Mouse (Mus musculus) cerebellum, postnatal 14 days (tissue): ENCODE data around the gene Pemt.

Source experiments
- DNase-seq, 2 experiments: peaks; one replicate each; pipeline ENCODE4 v3.0.0; 2021; ENCODE audit warnings: mixed read lengths in 2 of 2

Gene Pemt

DNA sequence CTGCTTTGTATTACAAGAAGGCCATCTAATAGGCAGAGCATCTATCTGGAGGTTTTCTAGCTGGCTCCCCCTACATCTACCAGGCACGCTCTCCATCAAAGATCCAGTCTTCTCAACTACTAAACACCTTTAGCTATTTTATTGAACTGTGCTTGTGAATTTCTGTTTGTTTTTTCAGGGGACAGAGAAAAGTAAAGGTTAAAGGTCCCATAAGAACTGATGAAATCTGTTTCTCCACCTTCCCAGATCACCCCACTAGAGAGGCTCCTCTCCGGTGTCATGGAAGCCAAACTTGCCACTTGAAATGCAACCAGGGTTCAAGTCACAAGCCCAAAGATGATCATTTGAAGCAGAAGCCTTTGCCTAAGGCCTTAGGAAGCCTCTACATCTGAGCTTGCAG is 2.6 kb upstream of the Pemt start:
- no peak for DNase-seq

DNA sequence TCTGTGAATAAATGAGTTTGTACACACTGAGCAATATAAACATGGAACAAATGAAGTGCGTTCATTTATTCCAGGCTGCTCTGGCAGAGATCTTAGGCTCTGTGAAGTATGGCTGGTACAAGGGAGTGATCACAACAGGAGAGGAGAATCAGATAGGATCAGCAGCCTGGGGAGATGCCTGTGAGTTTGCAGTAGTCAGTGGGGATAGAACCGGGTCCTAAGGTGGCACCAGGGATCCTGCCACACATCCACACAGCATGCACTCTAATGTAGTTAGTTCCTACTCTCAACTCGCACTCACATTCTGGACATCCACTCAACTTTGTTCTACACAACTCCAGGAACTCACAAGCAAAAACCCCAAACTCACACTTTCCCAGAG is 622 bp downstream of the Pemt start:
- no peak for DNase-seq

DNA sequence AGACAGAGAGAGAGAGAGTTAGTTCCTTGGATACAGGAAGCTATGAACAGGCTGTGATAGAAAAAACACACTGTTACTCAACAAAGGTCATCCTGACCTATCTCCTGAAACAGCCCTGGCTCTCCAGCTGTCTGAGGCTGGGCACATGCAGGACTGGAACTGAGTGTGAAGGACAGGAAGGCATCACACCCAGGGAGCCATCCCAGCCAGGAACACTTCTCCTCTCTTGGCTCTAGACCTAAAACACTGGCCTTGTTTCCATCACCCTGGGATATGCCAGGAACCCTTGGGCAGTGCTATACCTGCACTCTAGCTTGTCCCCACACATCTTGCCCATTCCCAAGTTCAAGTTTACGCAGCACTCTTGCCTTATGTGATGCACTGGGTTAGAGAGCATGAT is 1.5 kb downstream of the Pemt start:
- DNase-seq: no peak

DNA sequence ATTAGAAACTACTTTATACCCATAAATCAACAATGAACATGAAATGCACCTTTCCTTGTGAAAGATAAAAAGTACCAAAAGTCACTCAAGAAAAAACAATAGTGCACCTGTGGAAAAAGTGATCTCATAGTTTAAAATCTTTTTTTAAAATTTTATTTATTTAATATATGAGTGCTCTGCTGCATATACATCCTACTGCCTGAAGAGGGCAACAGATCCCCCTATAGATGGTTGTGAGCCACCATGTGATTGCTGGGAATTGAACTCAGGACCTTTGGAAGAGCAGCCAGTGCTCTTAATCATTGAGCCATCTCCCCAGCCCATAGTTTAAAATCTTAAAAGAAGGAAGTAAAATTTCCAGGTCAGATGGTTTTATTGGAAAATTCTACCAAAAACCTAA is 4.0 kb downstream of the Pemt start:
- DNase-seq: no peak

DNA sequence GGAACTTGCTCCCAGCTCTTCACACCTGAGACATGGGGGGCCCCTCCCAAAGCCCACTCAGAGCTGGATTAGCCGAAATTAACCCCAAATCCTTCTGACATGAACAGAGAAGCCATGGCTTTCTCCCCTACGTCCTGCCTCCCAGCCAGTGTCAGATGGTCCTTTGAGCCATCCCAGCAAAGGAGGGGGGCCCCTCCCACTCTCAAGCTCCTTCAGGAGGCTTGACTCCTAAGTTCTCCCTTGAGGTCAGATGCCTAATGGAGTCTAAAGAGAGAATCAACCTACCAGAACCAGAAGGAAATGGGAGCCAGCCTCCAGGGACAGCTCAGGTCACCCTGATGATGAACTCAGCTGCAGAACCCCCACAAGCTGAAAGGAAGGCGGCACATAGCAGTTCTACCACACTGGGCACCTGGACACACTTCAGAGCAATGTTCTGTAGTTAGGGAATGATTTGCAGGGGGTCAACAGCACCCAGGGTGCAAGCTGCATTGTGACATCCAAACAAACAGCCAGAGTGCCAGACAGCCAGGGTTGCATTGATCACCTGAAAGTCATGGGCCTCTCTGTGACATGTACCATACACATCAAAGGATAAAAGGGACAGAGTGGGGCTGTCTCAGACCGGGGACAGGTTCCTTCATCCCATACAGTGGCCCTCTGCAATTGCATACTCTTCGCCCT is 9.6 kb downstream of the Pemt start:
- DNase-seq: no peak

DNA sequence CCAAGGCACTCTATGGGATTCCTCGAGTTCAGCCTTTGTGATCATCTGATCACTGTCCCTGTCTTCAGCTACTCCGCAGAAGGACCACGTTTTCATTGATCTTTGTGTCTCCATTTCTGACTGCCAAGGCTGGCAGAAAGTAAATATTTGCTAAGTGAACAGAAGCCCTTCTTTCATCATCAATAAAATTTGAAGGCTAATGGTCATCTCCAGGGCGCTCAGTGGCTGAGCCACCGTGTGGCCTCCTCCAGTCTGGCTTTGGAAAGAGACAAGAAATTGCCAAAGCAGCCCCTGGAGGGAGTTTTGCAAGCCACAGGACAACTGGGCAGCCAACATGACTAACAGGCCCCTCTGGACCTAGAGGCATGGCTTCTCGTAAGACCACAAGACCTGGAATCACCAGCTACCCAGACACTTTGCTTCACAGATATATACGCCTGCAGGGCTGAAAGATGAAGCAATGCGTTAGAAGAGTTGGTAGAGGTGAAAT is 11.3 kb downstream of the Pemt start:
- no peak for DNase-seq

DNA sequence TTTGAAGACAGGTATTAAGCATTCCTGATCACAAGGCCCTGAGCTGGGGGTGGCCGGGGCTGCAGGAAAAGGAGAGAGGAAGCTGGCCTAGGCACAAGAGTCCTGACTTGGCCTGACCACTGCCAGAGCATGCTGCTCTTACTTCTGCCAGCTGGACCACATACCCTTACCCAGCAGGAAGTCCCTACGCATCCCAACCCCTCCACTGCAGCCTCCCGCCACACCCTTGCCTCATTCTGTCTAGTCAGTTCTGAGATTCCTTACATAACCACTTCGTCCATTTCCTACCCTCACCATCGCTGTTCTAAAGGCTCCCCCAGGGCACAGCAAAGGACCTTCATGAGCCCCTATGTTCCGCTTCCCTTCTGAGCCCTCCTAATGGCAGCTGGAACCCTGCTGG is 12.0 kb downstream of the Pemt start:
- DNase-seq: peak; percentile 42 to 53

DNA sequence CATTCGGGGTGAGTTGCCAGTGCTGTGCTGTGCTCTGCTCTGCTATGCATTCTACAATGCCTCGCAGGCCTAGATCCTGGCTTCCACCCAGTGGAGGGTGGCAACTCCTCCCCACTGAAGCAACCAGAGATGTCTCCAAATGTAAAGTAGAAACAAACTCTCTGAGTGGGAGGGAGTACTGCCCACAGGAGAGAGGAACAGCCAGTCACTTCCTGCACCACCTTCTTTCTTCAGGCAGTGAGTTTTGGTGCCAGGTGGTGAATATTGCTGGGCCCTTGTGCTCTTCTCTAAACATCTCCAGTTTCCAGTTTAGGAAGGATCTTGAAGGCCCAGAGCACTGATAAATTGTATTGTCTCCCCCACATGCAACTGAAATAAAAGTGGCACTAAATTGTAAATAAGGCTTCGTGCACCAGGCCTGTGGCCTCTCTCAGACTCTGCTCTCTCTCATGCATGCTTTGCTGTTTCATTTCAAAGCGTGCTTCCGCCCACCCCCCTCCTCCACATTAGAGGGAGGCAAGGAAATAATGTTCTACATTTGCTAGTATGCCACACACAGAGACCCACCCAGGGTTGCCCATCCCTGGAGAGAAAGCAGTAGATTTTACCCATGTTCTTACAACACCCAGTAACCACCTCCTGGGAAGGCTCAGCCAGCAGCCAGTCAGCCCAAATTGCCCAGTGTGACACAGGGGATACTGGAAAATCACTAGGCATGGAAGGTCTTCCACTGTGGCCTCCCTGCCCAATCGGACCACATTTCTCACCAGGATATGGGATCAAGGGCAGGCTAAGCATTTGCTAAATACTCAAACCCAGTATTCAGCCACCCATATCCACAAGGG is 13.5 kb downstream of the Pemt start:
- no peak for DNase-seq

DNA sequence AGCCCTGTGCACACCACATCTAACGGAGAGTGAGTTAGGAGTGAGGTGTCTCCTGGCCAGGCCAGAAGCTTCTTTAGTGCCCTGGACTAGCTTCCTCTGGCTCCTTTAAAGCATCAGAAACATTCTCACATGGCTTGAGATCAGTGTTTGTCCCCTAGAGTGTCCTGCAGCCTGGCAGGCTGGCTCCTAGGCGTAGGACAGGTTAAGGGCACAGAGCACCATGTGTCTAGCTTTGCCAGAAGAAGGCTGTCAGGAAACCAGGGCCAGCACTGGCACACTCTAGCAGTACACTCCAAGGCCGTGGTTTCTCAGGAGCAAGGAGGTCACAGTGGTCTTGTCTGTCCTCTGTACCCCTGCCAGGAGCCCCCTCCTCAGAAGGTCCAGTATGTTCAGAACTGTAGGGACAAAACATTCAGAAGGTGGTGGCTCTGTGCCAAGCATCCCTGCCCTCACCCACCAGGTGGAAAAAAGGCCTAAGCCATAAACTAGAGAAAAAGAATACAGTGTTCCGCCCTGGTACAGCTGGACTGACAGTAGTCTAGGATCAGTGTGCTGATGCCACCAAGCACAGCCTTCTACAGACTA is 15.4 kb downstream of the Pemt start:
- peak; percentile 35 to 58 for DNase-seq

DNA sequence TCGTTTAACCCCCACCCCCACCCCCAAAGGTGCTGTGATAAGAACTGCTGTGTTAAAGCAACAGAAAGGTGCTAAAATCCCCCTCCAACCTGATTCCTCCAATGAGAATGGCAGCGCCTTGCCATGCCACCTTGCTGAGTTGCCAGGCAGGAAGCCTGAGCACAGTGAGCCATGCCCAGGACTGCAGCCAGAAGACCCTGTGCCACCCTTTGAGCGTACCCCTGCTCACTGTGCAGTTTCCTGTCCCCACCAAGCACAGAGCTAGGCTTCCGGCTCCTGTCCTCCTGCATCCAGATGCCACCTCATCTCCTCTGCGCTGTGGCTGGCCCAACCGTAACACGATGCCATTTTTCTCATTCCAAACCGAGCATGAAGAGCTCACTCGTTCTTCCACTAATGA is 16.3 kb downstream of the Pemt start:
- peak; percentile 20 to 48 for DNase-seq

DNA sequence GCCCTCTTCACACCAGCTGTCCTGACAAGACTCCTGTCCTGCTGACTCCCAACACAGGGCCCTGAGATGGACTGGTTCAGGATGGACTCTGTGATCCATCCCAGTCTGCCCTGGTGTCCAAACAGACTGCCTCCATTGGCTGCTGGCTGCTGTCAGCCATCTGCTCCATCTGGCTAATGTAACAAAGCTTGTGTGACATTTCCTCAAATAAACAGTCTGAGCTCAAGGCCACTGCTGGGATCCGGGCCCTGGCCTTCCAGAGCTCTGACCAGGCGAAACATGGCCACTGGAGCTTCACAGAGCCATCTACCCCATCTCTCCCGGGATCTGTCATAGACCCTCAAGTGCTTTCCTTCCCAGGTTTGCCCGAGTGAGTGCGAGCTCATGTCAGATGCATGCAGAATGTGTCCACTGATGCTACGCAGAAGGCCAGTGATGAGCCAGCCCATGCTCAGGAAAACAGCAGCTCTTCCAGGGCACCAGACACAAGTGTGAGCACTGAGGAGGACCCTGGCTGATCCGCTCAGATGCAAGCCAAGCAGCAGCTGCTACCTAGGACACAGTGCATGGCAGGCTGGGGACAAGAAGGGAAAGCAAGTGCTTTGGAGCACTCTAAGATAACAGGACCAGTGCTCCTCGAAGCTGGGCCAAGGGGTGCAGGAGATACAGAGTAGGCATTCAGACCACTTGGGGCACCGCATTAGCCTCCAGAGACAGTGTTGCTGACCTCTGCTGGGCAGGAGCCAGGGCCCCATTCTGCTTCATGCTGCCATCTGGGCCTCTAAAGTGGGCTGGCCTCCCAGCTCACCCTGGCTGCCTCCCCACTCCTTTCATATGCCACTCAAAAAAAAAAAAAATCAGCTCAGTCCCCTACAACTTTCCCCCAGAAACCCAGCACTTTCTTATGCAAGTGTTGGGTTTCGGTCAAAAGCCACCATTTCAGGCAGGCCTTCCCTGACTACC is 18.1 kb downstream of the Pemt start:
- DNase-seq: peak; percentile 75 to 82

DNA sequence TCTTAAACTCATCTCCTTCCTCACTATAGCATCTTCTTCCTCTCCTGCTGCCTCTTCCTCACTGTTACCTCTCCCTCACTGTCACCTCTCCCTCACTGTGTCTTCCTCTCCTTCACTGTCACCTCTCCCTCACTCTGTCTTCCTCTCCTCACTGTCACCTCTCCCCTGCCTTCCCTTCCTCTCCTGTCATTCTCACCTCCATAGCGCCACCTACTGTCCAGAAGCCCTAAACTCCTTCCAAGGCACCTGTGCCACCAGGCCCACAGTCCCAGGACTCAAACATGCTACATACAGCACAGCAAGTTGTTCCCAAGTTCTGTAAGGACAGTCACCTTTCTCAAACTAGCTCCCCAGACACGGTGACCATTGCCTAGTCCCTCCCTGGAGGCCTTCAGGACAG is 19.0 kb downstream of the Pemt start:
- peak; percentile 87 to 95 for DNase-seq

DNA sequence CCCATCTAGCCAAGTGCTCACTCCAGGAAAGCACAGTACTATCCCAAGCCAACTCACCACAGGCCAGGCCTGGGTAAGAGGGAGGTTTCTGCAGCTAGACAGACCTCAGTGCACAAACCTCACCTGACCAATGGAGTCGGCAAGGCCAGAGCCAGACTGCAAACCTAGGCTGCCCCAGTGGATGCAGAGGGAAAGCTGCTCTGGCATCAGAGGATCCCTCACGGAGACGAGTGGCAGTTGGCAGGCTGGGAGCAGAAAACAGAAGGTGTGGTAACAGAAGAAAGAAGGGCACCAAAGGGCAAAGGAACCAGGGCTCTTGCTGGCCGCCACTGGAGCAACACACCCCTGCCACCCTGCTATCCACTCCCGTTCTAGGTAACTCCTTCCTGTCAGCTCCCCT is 20.1 kb downstream of the Pemt start:
- DNase-seq: peak; percentile 42 to 48

DNA sequence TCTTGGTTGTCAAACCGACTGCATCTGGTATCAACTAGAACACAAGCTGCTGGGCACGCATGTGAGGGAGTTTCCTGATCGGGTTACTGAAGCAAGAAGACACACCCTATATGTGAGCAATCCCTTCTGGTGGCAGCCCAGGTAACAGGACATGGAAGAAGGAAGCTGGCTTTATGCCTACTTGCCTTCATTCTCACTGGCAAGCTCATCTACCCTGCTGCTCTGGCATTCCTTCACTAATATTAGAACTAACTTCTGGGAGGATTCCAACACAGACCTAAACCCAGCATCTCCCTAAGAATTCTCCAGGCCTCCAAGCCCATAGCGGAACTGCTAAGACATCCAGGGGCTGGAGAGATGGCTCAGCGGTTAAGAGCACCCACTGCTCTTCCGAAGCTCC is 25.1 kb downstream of the Pemt start:
- DNase-seq: peak; percentile 36 to 62

DNA sequence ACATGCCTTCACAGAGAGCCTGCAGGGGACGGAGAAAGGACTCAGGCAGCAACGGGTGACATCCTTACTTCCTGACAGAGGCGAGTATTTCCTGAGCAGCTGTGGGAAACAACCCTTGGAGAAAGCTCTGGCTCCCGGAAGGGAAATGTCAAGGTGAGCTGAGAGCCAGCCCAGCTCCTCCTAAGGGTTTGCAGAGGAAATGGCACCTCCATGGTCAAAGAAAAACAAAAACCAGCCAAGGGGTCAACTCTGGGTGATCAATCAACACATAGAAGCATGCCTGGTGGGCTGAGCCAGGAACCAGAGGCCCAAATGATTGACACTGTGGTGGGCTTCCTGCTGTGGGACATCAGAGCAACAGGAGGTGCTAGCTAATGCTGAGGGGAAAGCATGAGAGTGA is 29.6 kb downstream of the Pemt start:
- DNase-seq: no peak

DNA sequence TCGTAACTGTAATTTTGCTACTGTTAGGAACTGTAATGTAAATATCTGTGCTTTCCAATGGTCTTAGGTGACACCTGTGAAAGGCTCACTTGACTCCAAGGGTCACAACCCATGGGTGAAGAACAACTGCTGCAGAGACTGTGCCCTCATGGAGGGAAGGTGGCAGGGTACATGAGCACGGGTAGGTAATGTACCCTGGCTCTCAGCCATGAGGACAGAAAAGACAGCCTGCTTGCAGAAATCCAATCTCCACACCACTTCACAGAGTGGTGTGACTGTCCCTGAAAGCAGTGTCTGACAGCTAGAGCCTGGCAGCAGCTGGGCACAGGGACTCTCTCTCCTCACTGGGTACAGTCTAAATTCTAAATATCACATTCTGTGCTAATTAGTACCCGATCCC is 34.8 kb downstream of the Pemt start:
- no peak for DNase-seq

DNA sequence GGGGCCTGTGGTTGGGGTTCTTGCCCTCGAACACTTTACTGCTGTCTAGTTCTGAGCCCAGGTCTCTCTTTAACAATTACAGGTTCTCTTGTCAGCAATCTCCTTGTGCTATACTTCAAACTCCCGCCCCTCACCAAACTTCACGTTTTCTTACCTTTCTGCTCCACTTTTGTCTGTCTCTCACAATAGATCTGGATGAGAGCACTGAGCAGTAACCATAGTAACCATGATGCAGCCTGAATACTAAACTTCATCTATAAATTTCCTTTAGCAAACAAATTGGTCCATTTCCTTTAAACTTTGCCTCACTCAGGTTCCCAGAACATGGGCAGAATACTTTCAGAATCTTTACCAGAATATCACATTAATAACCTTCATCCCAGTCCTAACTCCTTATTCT is 36.8 kb downstream of the Pemt start:
- no peak for DNase-seq

DNA sequence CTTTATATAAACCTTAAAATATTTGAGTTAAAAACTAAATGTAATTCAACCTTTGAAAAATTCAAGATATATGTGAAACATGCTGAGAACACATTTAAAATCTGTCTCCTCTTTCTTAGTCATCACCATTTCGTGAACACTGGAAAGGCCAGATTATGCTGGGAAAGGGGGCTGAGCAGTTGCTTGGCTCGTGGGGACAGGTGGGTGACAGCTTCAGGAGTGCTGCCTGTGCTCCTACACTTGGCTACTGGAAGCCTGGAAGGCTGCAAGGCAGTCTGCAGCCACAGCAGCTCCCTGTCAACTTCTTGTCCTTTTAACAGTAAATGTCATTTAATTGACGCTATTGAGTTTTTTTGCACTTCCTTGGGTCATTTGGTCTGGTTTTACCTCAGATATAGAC is 40.4 kb downstream of the Pemt start:
- DNase-seq: no peak

DNA sequence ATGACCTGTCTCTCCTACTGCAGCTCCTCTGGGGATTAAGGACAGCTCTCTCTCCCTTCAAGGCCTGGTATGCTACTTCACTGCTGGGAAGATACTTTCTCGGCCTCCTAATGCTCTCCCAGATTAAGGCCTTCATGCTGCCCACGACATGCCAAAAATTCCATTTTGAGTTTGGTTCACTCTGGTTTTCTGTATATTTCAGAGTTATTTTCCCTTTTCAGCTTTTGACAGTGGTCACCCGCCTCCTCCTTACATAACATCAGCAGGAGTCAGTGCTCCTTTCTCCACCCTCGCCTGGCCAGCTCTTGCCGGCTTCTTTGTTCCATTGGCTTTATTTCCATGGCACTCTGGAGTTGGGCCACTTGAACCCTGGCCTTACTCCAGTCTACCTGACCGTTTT is 41.6 kb downstream of the Pemt start:
- no peak for DNase-seq

DNA sequence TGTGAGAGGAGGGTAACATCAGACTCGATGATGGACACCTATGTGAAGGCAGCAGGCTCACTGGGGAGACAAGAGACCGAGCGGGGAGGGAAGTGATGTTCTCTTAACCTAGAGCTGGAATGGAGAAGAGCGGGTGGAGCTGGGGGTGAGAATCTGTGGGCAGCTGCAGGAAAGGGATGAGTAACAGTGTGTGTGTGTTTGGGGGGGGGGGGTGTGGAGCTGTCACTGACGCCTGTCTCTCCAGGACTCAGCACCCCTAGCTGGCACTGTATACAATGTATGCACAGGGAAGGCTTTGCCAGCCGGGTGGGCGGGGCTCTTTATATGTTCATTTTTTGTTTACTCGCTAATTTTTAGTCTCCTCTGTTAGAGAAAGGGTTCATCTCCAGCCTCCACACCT is 42.5 kb downstream of the Pemt start:
- no peak for DNase-seq

DNA sequence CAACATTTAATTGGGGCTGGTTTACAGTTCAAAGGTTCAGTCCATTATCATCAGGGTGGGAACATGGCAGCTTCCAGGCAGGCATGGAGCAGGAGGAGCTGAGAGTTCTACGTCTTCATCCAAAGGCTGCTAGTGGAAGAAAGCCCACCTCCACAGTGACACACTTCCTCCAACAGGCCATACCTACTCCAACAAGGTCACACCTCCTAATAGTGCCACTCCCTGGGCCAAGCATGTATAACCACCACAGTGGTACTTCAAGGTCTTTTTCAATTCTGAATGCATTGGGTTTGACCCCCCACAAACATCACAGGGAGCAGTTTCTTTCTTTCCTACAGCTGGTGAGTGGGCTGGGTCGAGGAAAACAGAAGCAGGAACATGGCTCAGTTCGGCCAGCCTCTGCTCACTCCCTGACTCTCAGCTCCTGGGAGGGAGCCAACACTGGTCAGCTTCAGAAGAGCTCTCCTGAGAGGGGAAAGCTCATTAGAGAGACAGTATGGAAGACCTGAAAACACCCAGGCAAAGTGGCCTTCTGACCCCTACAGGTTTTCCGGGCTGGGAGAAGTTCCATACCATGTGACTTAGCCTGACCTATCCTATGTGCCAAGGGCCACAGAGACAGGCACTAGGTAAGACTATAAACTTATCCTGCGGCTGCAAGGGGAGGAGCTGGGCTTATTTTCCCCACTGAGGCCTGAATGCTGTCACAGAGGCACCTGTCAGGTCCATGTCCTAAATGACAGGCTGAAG is 44.9 kb downstream of the Pemt start:
- no peak for DNase-seq

DNA sequence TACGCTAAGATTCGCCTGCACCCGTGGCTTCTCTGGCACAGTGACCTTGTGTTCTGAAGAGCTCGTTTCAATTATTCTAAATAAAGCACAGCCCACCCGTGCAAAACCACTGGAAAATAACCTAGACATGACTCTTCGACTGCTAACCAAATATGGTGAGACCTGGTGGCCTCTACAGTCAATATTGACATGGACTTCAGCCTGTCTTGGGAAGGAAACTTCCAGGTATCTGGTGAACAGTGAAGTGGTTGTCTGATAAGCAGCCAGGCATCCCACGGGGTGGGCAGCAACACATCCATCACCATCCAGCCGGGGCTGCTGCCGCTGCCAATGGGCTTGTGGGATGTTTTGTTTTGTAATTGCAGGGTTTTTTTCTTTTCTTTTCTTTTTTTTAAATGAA is 52.0 kb downstream of the Pemt start:
- no peak for DNase-seq
